Mouse (Mus musculus) heart, embryonic 11.5 days (tissue): ENCODE results near the gene Lcmt1. TPM values are rescaled to one million over a fixed set of nuclear protein-coding genes. Genes with fewer than 3 reads are reported as not detected.
A peak's percentile ranks its signal among the peaks of the same experiment; 100 is the strongest.

Source experiments
- ATAC-seq: fragments of 200-750 bp; cut with Nextera tagmentation; replicated peaks from 2 replicates; pipeline ENCODE4 v1.8.0; 2017; ENCODE audit warnings: moderate library complexity; ENCODE audit not compliant: insufficient number of reproducible peaks, low FRiP score, low TSS enrichment
- H3K27ac ChIP-seq: fragments of 300-500 bp; sonication (generic); 2 replicates; pipeline ENCODE4 v1.5.1; 2014; ENCODE audit warnings: mild to moderate bottlenecking, low read depth, low read length
- H3K27me3 ChIP-seq: fragments of 300-500 bp; sonication (generic); 2 replicates; pipeline ENCODE4 v1.6.1; 2014; ENCODE audit warnings: mild to moderate bottlenecking, low read length, mixed read lengths; ENCODE audit not compliant: control insufficient read depth, insufficient read depth
- H3K36me3 ChIP-seq: fragments of 300-500 bp; sonication (generic); 2 replicates; pipeline ENCODE4 v1.6.1; 2014; ENCODE audit warnings: mild to moderate bottlenecking, low read length, moderate library complexity, mixed read lengths; ENCODE audit not compliant: control insufficient read depth, insufficient read depth
- H3K4me1 ChIP-seq: fragments of 300-500 bp; sonication (generic); 2 replicates; pipeline ENCODE4 v1.6.1; 2014; ENCODE audit warnings: low read length; ENCODE audit not compliant: control insufficient read depth, insufficient read depth
- H3K4me2 ChIP-seq: fragments of 300-500 bp; sonication (generic); 2 replicates; pipeline ENCODE4 v1.6.1; 2014; ENCODE audit warnings: mild to moderate bottlenecking, moderate library complexity
- H3K4me3 ChIP-seq: fragments of 300-500 bp; sonication (generic); 2 replicates; pipeline ENCODE4 v1.5.1; 2014; ENCODE audit warnings: low read depth, low read length
- H3K9ac ChIP-seq: fragments of 300-500 bp; sonication (generic); 2 replicates; pipeline ENCODE4 v1.6.1; 2014; ENCODE audit warnings: mild to moderate bottlenecking, low read depth, low read length, moderate library complexity
- H3K9me3 ChIP-seq: fragments of 300-500 bp; sonication (generic); replicated peaks from 2 replicates; pipeline ENCODE4 v1.6.1; 2016; ENCODE audit warnings: low read length; ENCODE audit not compliant: control insufficient read depth
- WGBS: fragments of 180-500 bp; shearing (Covaris S2); extraction: QIAGEN DNeasy Blood & Tissue Kit; methylation state at CpG from one replicate; pipeline ENCODE4 v1.1.7; 2014; ENCODE audit not compliant: insufficient replicate concordance; 5-methylcytosine and 5-hydroxymethylcytosine counted together
- polyA plus RNA-seq: library from polyadenylated mRNA; unstranded; fragments of >200 nt; fragmentation: Nextera tagmentation; extraction: Ambion mirVana; gene quantifications from 2 replicates; pipeline ENCODE4 v1.2.1, GENCODE M21; 2014

Gene Lcmt1
- polyA plus RNA-seq, 1 experiment from 2014 or later = 40.6 TPM

GRCm38 (mm10) chr7:123417661-123418060, 48.1 kb downstream of the Lcmt1 start:
- peaks cover 6% of the 10 kb centered on the region for H3K36me3 ChIP-seq
- 86% methylated on average over 3 of the region's 3 CpGs for WGBS

GRCm38 (mm10) chr7:123419984-123420383, 50.4 kb downstream of the Lcmt1 start:
- H3K4me3 ChIP-seq = no peak overlapping the region
- WGBS = 88% methylated on average over 4 of the region's 4 CpGs
- H3K4me1 ChIP-seq = no peaks in the 10 kb centered on the region
- no peak for ATAC-seq
- H3K9me3 ChIP-seq = no peaks in the 10 kb centered on the region
- no peak overlapping the region for H3K27ac ChIP-seq
- no peak overlapping the region for H3K9ac ChIP-seq
- no peaks in the 10 kb centered on the region for H3K27me3 ChIP-seq
- peaks cover 10% of the 10 kb centered on the region for H3K36me3 ChIP-seq
- no peak overlapping the region for H3K4me2 ChIP-seq

More at GRCm38 (mm10) chr7:123417661-123418060, 48.1 kb downstream of the Lcmt1 start:
- no peak for ATAC-seq
- no peaks in the 10 kb centered on the region for H3K9me3 ChIP-seq
- H3K4me3 ChIP-seq = no peak overlapping the region
- H3K9ac ChIP-seq = no peak overlapping the region
- no peaks in the 10 kb centered on the region for H3K27me3 ChIP-seq
- no peak overlapping the region for H3K27ac ChIP-seq
- no peaks in the 10 kb centered on the region for H3K4me1 ChIP-seq
- no peak overlapping the region for H3K4me2 ChIP-seq

DNA sequence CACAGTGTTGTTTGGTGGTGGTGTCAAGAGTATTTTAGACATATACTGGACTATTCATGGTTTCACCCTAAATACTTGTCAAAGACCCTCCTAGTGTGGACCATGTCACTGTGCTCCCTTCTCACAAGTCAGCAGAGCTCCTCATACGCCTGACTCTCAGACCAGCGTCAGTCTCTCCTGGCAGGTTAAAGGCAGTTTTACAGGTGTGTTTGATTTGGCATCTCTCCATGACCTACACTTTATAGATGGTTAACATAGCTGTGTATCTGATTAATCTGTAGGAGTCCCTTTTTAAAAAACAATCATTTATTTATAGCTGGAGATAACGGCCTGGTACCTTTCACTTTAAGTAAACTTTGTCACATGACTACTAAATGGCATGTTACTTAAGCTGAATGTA, 52.4 kb downstream of the Lcmt1 start:
- Histone ChIP-seq H3K4me2 (no peak overlapping the region), H3K27ac (no peak overlapping the region), H3K27me3 (no peaks in the 10 kb centered on the region), H3K9me3 (no peaks in the 10 kb centered on the region), H3K9ac (no peak overlapping the region), H3K4me3 (no peak overlapping the region), H3K36me3 (peaks cover 10% of the 10 kb centered on the region), H3K4me1 (peaks cover 5% of the 10 kb centered on the region; the same call in 1 of the 2 replicates)
- ATAC-seq = no peak
- WGBS = 83% methylated on average over 3 of the region's 3 CpGs

GRCm38 (mm10) chr7:123424281-123424680, 54.7 kb downstream of the Lcmt1 start:
- no peak overlapping the region for H3K9ac ChIP-seq
- no peak for ATAC-seq
- H3K27me3 ChIP-seq = no peaks in the 10 kb centered on the region
- peaks cover 10% of the 10 kb centered on the region for H3K36me3 ChIP-seq
- no peak overlapping the region for H3K4me3 ChIP-seq
- no peaks in the 10 kb centered on the region for H3K9me3 ChIP-seq
- no peak overlapping the region for H3K4me2 ChIP-seq
- no peak overlapping the region for H3K27ac ChIP-seq
- H3K4me1 ChIP-seq = peaks cover 5% of the 10 kb centered on the region; the same call in 1 of the 2 replicates
- WGBS = 93% methylated on average over 6 of the region's 6 CpGs

DNA sequence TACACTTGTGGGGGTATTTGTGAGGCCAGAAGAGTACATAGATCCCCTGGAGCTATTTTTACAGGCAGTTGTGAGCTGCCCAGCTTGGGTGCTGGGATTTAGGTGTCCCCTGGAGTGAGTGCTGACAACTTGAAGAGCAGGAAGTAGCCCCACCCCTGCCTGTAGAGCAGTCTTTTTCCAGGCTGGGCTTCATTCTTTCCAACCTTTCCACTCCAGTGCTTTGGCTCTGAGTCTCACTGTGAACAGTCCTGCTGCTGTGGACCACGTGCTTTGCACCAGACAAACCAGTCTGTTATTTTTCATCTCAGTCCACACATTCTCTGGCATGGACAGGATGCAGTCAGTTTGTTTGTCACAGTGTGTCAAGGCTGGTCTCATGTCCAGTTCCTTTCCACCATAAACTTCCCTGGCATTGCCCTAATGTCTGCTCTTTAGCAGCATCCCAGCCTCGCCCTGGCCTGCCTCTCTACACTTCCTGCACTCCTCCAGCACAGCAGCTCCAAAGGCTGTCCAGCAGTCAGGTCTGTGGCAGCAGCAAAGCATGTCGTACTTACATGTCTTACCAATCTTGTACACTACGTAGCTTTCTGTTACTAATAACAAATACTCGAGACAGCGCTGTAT, 55.7 kb downstream of the Lcmt1 start:
- H3K36me3 ChIP-seq = peaks cover 10% of the 10 kb centered on the region
- WGBS = 68% methylated on average over 6 of the region's 6 CpGs
- H3K27ac ChIP-seq = peak overlapping the region; percentile 67
- H3K4me1 ChIP-seq = peaks cover 5% of the 10 kb centered on the region; the same call in 1 of the 2 replicates
- H3K4me3 ChIP-seq = no peak overlapping the region
- no peak overlapping the region for H3K4me2 ChIP-seq
- no peaks in the 10 kb centered on the region for H3K9me3 ChIP-seq
- peak; percentile 55 for ATAC-seq
- no peaks in the 10 kb centered on the region for H3K27me3 ChIP-seq
- H3K9ac ChIP-seq = no peak overlapping the region

DNA sequence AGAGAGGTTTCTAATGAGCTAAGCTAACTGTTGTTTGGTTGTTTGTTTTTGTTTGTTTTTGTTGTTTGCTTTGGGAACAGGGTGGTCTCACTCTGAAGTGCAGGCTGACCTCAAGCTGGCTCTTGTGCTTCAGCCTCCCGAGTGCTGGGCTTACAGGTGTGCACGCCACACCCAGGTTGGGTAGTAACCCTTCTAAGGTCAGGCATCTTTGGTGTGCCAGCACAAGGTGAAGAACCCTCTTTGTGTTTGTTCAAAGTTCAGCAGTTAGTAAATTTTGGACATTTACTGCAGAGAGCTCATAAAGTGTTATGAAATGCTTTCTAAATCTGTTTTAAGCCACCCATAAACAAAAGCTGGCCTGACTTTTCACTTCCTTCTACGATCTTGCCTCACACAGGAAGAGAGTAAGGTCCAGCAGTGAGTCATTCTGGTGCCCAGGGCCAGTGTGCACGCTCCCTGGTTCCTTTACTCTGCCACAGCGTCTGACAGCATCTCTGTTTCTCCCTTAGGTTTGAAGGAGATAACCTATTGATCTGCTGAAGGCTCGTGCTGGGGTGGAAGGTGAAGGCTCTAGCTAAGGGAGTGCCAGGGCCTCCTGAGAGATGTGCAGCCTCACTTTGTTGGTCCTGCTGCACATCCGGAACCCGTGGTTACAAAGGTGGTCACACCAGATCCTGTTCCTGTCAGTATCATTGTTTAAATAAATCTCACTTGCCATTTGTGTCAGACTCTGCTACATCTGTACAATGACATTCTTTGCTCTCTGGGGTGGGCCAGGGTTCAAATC, 60.2 kb downstream of the Lcmt1 start:
- 0 out of 2 replicates have a peak, but pooled peaks cover 2% of the 10 kb centered on the region for H3K36me3 ChIP-seq
- no peaks in the 10 kb centered on the region for H3K9me3 ChIP-seq
- ATAC-seq = no peak
- H3K4me2 ChIP-seq = no peak overlapping the region
- H3K27ac ChIP-seq = no peak overlapping the region
- H3K27me3 ChIP-seq = no peaks in the 10 kb centered on the region
- 67% methylated on average over 8 of the region's 8 CpGs for whole genome bisulfite sequencing
- no peak overlapping the region for H3K4me3 ChIP-seq
- no peak overlapping the region for H3K9ac ChIP-seq
- peaks cover 5% of the 10 kb centered on the region; the same call in 1 of the 2 replicates for H3K4me1 ChIP-seq

DNA sequence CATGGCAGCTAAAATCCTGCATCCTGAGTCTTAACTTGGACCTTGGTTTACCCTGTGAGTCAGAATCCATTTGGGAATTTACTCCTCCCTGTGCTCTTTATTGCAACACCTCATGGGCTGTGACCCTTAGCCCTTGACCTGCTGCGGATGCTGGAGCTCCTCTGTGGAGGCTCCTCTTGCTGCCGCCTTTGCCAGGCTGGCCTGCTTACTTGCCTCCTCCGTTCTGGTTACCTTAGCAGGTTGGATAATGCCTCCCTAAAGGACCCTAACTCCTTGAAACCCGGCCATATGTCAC, 60.8 kb downstream of the Lcmt1 start:
- no peaks in the 10 kb centered on the region for H3K9me3 ChIP-seq
- no peaks in the 10 kb centered on the region for H3K27me3 ChIP-seq
- 0 out of 2 replicates have a peak, but pooled peaks cover 2% of the 10 kb centered on the region for H3K36me3 ChIP-seq
- H3K27ac ChIP-seq = no peak overlapping the region
- H3K9ac ChIP-seq = no peak overlapping the region
- ATAC-seq = no peak
- H3K4me3 ChIP-seq = no peak overlapping the region
- WGBS = 78% methylated on average over 4 of the region's 4 CpGs
- H3K4me1 ChIP-seq = peaks cover 2% of the 10 kb centered on the region; the same call in 1 of the 2 replicates
- H3K4me2 ChIP-seq = no peak overlapping the region

- H3K4me3 ChIP-seq = no peak overlapping the region
- H3K4me1 ChIP-seq = no peaks in the 10 kb centered on the region
- WGBS = 70% methylated on average over 4 of the region's 4 CpGs
- H3K27ac ChIP-seq = no peak overlapping the region
- H3K36me3 ChIP-seq = 0 out of 2 replicates have a peak, but pooled peaks cover 2% of the 10 kb centered on the region
- H3K9ac ChIP-seq = no peak overlapping the region
- no peak overlapping the region for H3K4me2 ChIP-seq
- no peak for ATAC-seq
- H3K9me3 ChIP-seq = no peaks in the 10 kb centered on the region
- H3K27me3 ChIP-seq = no peaks in the 10 kb centered on the region
These were observed 61.6 kb downstream of the Lcmt1 start for GRCm38 (mm10) chr7:123431206-123431605.
